Mouse (Mus musculus) lung, embryonic 14.5 days (tissue): ENCODE measurements around the gene Dnajc27. TPM values are rescaled to one million over a fixed set of nuclear protein-coding genes. Genes with fewer than 3 reads are reported as not detected.
A peak's percentile ranks its signal among the peaks of the same experiment; 100 is the strongest.

Source experiments
- ATAC-seq: fragments of 200-750 bp; cut with Nextera tagmentation; 2 replicates; pipeline ENCODE4 v1.8.0; 2017; ENCODE audit warnings: mild to moderate bottlenecking, moderate TSS enrichment, moderate library complexity; ENCODE audit not compliant: insufficient read depth
- DNase-seq: peaks from one replicate; pipeline ENCODE4 v3.0.0-alpha.2; 2015
- H3K27ac ChIP-seq: fragments of 300-500 bp; sonication (generic); 2 replicates; pipeline ENCODE4 v1.5.1; 2014; ENCODE audit warnings: low read depth, mild to moderate bottlenecking, moderate library complexity
- H3K27me3 ChIP-seq: fragments of 300-500 bp; sonication (generic); 2 replicates; pipeline ENCODE4 v1.6.1; 2014; ENCODE audit warnings: low read length, control low read depth; ENCODE audit not compliant: insufficient read depth
- H3K36me3 ChIP-seq: fragments of 300-500 bp; sonication (generic); 2 replicates; pipeline ENCODE4 v1.6.1; 2014; ENCODE audit warnings: control low read depth; ENCODE audit not compliant: insufficient read depth
- H3K4me1 ChIP-seq: fragments of 300-500 bp; sonication (generic); 2 replicates; pipeline ENCODE4 v1.6.1; 2014; ENCODE audit warnings: antibody characterized with exemption, control low read depth; ENCODE audit not compliant: insufficient read depth
- H3K4me2 ChIP-seq: fragments of 300-500 bp; sonication (generic); 2 replicates; pipeline ENCODE4 v1.6.1; 2014; ENCODE audit warnings: mild to moderate bottlenecking
- H3K4me3 ChIP-seq: fragments of 300-500 bp; sonication (generic); 2 replicates; pipeline ENCODE4 v1.5.1; 2014; ENCODE audit warnings: low read depth, low read length
- H3K9ac ChIP-seq: fragments of 300-500 bp; sonication (generic); 2 replicates; pipeline ENCODE4 v1.6.1; 2014
- H3K9me3 ChIP-seq: fragments of 300-500 bp; sonication (generic); 2 replicates; pipeline ENCODE4 v1.6.1; 2016; ENCODE audit warnings: low read depth, low read length, control low read depth
- CTCF ChIP-seq: IDR thresholded peaks from 2 replicates; pipeline ENCODE4 v1.5.1; 2016; ENCODE audit warnings: antibody characterized with exemption, low read depth
- WGBS: fragments of 180-500 bp; shearing (Covaris S2); extraction: QIAGEN DNeasy Blood & Tissue Kit; methylation state at CpG from one replicate; pipeline ENCODE4 v1.1.7; 2014; 5-methylcytosine and 5-hydroxymethylcytosine counted together
- polyA plus RNA-seq: library from polyadenylated mRNA; unstranded; fragments of >200 nt; fragmentation: Nextera tagmentation; extraction: Ambion mirVana; gene quantifications from 2 replicates; pipeline ENCODE4 v1.2.1, GENCODE M21; 2014

The Dnajc27 gene
- 8.0 and 8.7 TPM in 2 replicates for polyA plus RNA-seq

DNA sequence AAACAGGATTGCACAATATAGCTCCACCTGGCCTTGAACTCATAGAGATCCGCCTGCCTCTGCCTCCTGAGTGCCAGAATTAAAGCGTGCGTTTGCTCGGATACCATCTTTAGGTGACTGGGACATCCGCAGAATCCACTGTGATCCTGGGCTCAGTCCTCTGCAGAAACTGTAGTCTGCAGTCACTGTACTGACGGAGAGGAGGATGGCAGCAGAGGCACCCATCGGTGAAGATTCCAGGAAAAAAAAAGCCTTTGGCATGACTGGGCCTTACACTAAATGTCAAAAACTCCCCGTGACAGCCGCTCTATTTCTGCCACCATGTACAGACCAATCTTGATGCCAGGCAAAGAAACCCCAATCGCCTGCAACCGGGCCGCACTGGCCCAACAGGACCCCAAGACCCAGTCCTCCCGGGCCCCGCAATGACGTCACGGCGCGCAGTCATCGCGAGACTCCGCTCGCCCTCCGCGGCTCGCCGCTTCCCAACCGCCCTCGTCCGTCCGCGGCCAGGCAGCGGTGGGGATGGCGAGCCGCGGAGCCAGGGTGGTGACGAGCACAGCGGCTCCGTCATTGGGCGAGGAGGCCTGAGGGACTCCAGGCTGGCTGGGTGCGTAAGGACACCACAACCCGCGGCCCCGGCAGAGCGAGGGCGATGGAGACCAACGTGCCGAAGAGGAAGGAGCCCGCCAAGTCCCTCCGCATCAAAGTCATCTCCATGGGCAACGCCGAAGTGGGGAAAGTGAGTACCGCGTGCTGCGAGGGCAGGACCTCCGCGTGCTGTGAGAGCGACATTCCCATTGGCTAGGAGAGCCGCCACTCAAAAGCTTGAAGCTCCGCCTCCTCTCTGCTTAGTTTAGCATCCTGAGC is at the start of gene Dnajc27:
Gene Dnajc27 (plus strand): TSS at position 452 of the 870 bp plus-strand sequence.
- Histone ChIP-seq H3K4me2 (peak within 1 kb of the TSS; percentile 72), H3K27ac (peak within 1 kb of the TSS; percentile 95), H3K9ac (peak within 1 kb of the TSS; percentile 66), H3K4me3 (peak within 1 kb of the TSS; percentile 54), H3K9me3 (no peaks in the 10 kb centered on the region), H3K27me3 (no peaks in the 10 kb centered on the region), H3K36me3 (peaks cover 12% of the 10 kb centered on the region), H3K4me1 (no peaks in the 10 kb centered on the region; the same call in 1 of the 2 replicates)
- DNase-seq (peak; percentile 99), ATAC-seq (peak; percentile 97)
- WGBS: 5% methylated on average over 59 of the region's 59 CpGs
- no peak for TF ChIP-seq CTCF

- no peak overlapping the region for H3K4me3 ChIP-seq
- H3K27ac ChIP-seq: no peak overlapping the region
- H3K36me3 ChIP-seq: no peaks in the 10 kb centered on the region
- 79% methylated on average over 5 of the region's 5 CpGs for WGBS
- TF ChIP-seq CTCF: no peak
- no peaks in the 10 kb centered on the region for H3K4me1 ChIP-seq
- no peaks in the 10 kb centered on the region for H3K9me3 ChIP-seq
- H3K9ac ChIP-seq: no peak overlapping the region
- no peak overlapping the region for H3K4me2 ChIP-seq
- peaks cover 7% of the 10 kb centered on the region; the same call in 1 of the 2 replicates for H3K27me3 ChIP-seq
- ATAC-seq (no peak), DNase-seq (no peak)
Observed at GRCm38 (mm10) chr12:4036157-4036556, 46.2 kb upstream of the Dnajc27 start.

DNA sequence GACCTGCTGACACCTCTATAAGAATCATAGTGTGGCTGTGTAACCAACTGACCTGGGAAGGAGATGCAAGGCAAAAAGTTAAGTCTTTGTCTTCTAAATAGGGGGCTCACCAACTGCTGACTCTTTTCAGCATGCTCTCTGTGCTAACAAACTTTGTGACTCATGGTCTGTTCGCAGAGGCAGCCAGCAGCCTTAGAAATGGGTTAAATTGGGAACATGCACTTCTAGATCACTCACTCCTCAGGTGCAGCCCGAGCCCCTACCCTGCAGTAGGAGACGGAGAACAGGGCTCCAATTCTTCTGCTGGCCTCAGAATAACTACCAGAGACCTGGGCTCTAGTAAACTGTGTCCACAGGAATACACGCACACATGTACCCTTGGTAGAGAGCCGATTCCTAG is 44.9 kb upstream of the Dnajc27 start:
- no peak for DNase-seq
- H3K27ac ChIP-seq: no peak overlapping the region
- no peaks in the 10 kb centered on the region for H3K9me3 ChIP-seq
- no peak overlapping the region for H3K9ac ChIP-seq
- H3K4me3 ChIP-seq: peak overlapping the region; percentile 69
- H3K4me2 ChIP-seq: peak overlapping the region; percentile 95
- H3K4me1 ChIP-seq: no peaks in the 10 kb centered on the region
- peaks cover 7% of the 10 kb centered on the region; the same call in 1 of the 2 replicates for H3K27me3 ChIP-seq
- H3K36me3 ChIP-seq: no peaks in the 10 kb centered on the region
- TF ChIP-seq CTCF: no peak
- no peak for ATAC-seq
- 25% methylated on average over 5 of the region's 5 CpGs for WGBS

- Histone ChIP-seq H3K27ac (no peak within 1 kb of the TSS), H3K9me3 (no peaks in the 10 kb centered on the region), H3K4me2 (peak within 1 kb of the TSS; percentile 95), H3K4me3 (peak within 1 kb of the TSS; percentile 69), H3K27me3 (peaks cover 7% of the 10 kb centered on the region; the same call in 1 of the 2 replicates), H3K9ac (peak within 1 kb of the TSS; percentile 71), H3K4me1 (no peaks in the 10 kb centered on the region), H3K36me3 (no peaks in the 10 kb centered on the region)
- no peak for TF ChIP-seq CTCF
- under 1% methylated on average over 78 of the region's 78 CpGs for WGBS
- DNase-seq: peak; percentile 96
- ATAC-seq: peak; percentile 97
Observed at GRCm38 (mm10) chr12:4038061-4039041, 44.0 kb upstream of the Dnajc27 start, which contains the start of gene Efr3b. Efr3b (minus strand) TSS chr12:4038915.

- Histone ChIP-seq H3K4me3 (peak overlapping the region; percentile 69), H3K9ac (peak overlapping the region; percentile 71; the same call in 1 of the 2 replicates), H3K9me3 (no peaks in the 10 kb centered on the region), H3K27ac (no peak overlapping the region), H3K4me1 (no peaks in the 10 kb centered on the region), H3K27me3 (peaks cover 7% of the 10 kb centered on the region; the same call in 1 of the 2 replicates), H3K36me3 (no peaks in the 10 kb centered on the region), H3K4me2 (peak overlapping the region; percentile 95)
- under 1% methylated on average over 13 of the region's 13 CpGs for WGBS
- TF ChIP-seq CTCF: no peak
- DNase-seq: no peak
- no peak for ATAC-seq
Observed at GRCm38 (mm10) chr12:4039046-4039445, 43.3 kb upstream of the Dnajc27 start.

- no peaks in the 10 kb centered on the region for H3K9me3 ChIP-seq
- no peak overlapping the region for H3K27ac ChIP-seq
- no peak overlapping the region for H3K9ac ChIP-seq
- no peak for TF ChIP-seq CTCF
- H3K4me2 ChIP-seq: no peak overlapping the region
- DNase-seq (no peak), ATAC-seq (no peak)
- WGBS: 59% methylated on average over 5 of the region's 5 CpGs
- no peaks in the 10 kb centered on the region for H3K36me3 ChIP-seq
- H3K27me3 ChIP-seq: peaks cover 7% of the 10 kb centered on the region; the same call in 1 of the 2 replicates
- no peak overlapping the region for H3K4me3 ChIP-seq
- H3K4me1 ChIP-seq: no peaks in the 10 kb centered on the region
Observed at GRCm38 (mm10) chr12:4042411-4042810, 40.0 kb upstream of the Dnajc27 start.
